Mouse (Mus musculus): ENCODE measurements around the gene Aldh3b1.

Aldh3b1 gene

DNA sequence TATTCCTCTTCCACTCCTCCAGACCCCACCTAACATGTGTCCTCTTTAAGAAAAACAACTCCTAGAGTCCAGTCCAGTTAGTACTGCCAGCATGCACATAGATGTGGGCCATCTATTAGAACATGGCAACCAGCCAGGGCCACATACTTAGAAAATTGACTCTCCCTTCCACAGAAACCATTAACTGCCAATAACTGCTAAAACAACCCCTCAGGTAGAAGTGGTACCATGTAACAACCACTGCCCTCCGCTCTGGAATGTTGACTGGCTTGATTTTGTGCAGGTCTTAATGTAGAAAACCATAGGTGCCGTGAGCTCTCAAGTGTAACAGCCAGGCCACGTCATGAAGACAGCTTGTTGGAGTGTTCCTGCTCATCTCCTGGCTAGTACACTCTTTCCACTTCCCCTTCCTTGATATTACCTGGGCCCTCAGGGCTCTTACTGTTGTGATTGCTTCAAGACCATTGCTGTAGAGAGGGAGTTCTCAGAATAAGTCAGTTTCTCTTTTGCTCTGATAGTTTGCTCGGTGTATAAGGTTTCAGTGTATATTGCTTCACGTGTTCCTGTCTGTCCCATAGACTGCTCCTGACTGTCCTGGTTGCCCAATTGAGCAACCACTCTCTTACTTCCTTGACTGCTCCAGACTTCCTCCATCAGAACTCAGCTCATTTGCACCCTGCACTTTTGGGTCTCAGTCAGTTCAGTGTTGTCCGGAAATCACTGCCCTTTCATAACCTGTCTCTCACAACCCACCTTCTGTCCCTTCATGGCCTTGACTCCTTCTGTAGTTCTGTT, 49.4 kb downstream of the Aldh3b1 start:
- no peak for DNase-seq (ENCODE audit: low spot score in 2 of 2)

DNA sequence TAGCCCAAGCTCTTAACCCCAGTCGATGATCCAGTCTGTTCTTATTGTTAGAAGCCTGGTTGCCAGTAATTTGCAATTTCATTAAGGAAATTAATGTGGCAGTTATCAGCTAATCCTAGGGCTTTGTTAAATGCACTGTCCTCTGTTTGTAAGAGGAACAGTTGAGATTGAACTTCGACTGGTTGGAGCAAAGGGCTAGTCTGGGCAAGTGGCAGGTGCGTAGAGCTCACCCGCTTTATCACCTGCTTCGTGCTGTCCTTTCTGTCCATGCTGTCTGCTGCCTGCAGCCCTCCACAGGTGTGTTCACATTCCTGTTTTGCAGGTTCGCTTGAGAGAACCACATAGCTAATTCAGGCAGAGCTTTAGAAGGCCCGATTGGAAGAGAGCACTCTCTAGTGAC, 54.6 kb downstream of the Aldh3b1 start:
- no peak for DNase-seq (ENCODE audit: low spot score in 2 of 2)

- DNase-seq (ENCODE audit: low spot score in 2 of 2), result no peak
Observed at GRCm38 (mm10) chr19:3872373-3872772, 57.2 kb downstream of the Aldh3b1 start.

DNA sequence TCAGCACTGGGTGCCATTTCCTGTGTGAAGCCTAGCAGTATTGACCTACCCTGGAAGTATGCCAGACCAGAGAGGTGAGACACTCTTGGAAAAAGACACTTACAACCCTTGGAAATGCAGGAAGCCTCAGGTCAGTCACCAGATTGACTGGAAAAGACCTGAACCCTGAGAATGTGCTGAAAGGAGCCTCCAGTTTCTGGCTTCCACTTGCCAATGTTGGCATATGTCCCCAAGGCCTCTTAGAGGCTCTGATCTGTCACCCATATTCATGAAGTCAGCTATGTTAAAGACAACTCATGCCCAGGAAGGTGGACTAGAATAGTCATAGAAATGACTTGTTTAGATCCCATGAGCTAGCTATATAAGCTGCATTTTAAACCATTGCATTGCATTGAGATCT, 58.1 kb downstream of the Aldh3b1 start:
- no peak for DNase-seq (ENCODE audit: low spot score in 2 of 2)

DNA sequence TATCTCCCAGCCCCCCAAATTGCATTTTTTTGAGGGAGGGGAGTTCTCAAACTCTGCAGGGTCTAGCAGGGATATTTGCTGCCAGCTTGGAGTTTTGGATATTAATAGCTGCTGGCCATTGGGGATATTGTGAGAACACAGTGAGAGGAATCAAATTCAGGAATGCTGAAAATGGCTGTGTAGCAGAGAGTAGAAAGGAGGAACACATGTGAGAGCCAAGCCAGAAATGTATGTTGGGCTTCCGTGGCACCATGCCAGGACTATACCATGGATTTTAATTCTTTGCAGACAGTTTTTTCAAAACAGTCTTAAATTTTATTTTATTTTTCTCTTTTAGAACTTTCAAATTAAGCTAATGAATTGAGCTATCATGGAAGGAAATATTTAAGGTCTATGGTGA, 61.3 kb downstream of the Aldh3b1 start:
- DNase-seq (ENCODE audit: low spot score in 2 of 2), result no peak

- DNase-seq (ENCODE audit: low spot score in 2 of 2), result no peak
Observed at GRCm38 (mm10) chr19:3864960-3865359, 64.6 kb downstream of the Aldh3b1 start.

Data from spleen, postnatal 14 days (tissue).